Mouse (Mus musculus) MEL (cell line): Measurements from ENCODE around the gene Lypd6b. TPM values are rescaled to one million over a fixed set of nuclear protein-coding genes. Genes with fewer than 3 reads are reported as not detected.

Experiments used
- DNase-seq: peaks from one replicate; pipeline ENCODE4 v3.0.0; 2011; ENCODE audit warnings: low read depth, low spot score
- H3K27ac ChIP-seq: 2 replicates; pipeline ENCODE4 v1.5.1; 2012; ENCODE audit warnings: low read depth, mild to moderate bottlenecking, control low read depth, low read length, moderate library complexity; ENCODE audit not compliant: control insufficient read depth
- H3K27me3 ChIP-seq, 2 experiments: fragments of 150-350 bp in 1 of 2; sonication (generic) in 1 of 2; 2 replicates each; pipeline ENCODE4 v1.6.1; 2012; ENCODE audit warnings: low read length in 2 of 2, mild to moderate bottlenecking in 2 of 2, improper control_type of control experiment in 1 of 2, moderate library complexity in 1 of 2; ENCODE audit not compliant: insufficient read depth in 2 of 2, control insufficient read depth in 1 of 2
- H3K36me3 ChIP-seq, 2 experiments: 2 replicates each; pipeline ENCODE4 v1.6.1; 2012 to 2014; ENCODE audit warnings: low read length in 2 of 2, improper control_type of control experiment in 1 of 2, inconsistent platforms in 1 of 2, mild to moderate bottlenecking in 1 of 2; ENCODE audit not compliant: insufficient read depth in 2 of 2, control insufficient read depth in 1 of 2
- H3K4me1 ChIP-seq, 2 experiments: fragments of 150-350 bp in 1 of 2; sonication (generic) in 1 of 2; 2 replicates each; pipeline ENCODE4 v1.6.1; 2012; ENCODE audit warnings: low read length in 2 of 2, improper control_type of control experiment in 1 of 2, mild to moderate bottlenecking in 1 of 2; ENCODE audit not compliant: insufficient read depth in 2 of 2, control insufficient read depth in 1 of 2
- H3K4me3 ChIP-seq, 2 experiments: fragments of 150-350 bp in 1 of 2; sonication (generic) in 1 of 2; 2 replicates each; pipeline ENCODE4 v1.5.1; 2012; ENCODE audit warnings: low read depth in 2 of 2, low read length in 2 of 2, mild to moderate bottlenecking in 2 of 2, moderate library complexity in 2 of 2, control low read depth in 1 of 2, improper control_type of control experiment in 1 of 2; ENCODE audit not compliant: control insufficient read depth in 1 of 2, insufficient read depth in 1 of 2
- H3K79me2 ChIP-seq: 2 replicates; pipeline ENCODE4 v1.6.1; 2012; ENCODE audit warnings: mild to moderate bottlenecking, low read length, moderate library complexity; ENCODE audit not compliant: control insufficient read depth, poor library complexity, insufficient read depth
- H3K9ac ChIP-seq: 2 replicates; pipeline ENCODE4 v1.6.1; 2012; ENCODE audit warnings: low read depth, mild to moderate bottlenecking, control low read depth, low read length, moderate library complexity; ENCODE audit not compliant: control insufficient read depth, poor library complexity, severe bottlenecking
- H3K9me3 ChIP-seq: fragments of 150-350 bp; sonication (generic); replicated peaks from 2 replicates; pipeline ENCODE4 v1.6.1; 2012; ENCODE audit warnings: mild to moderate bottlenecking, low read length, improper control_type of control experiment, moderate library complexity; ENCODE audit not compliant: insufficient read depth
- BHLHE40 ChIP-seq: IDR thresholded peaks from 2 replicates; pipeline ENCODE4 v1.6.1; 2012; ENCODE audit warnings: low read depth, mild to moderate bottlenecking, inconsistent platforms, low read length, improper control_type of control experiment, borderline replicate concordance
- CHD1 ChIP-seq: IDR thresholded peaks from 2 replicates; pipeline ENCODE4 v1.6.1; 2012; ENCODE audit warnings: low read depth, mild to moderate bottlenecking, inconsistent platforms, low read length, improper control_type of control experiment
- ETS1 ChIP-seq: IDR thresholded peaks from 2 replicates; pipeline ENCODE4 v1.6.1; 2012; ENCODE audit warnings: low read depth, mild to moderate bottlenecking, inconsistent platforms, low read length, improper control_type of control experiment, moderate library complexity
- GABPA ChIP-seq: IDR thresholded peaks from 2 replicates; pipeline ENCODE4 v1.6.1; 2012; ENCODE audit warnings: low read depth, mild to moderate bottlenecking, inconsistent platforms, low read length, improper control_type of control experiment, moderate library complexity
- GATA1 ChIP-seq: IDR thresholded peaks from 2 replicates; pipeline ENCODE4 v1.6.1; 2011; ENCODE audit warnings: low read depth, low read length, improper control_type of control experiment
- KAT2A ChIP-seq: conservative IDR thresholded peaks from 2 replicates; pipeline ENCODE4 v1.6.1; 2012; ENCODE audit warnings: low read depth, low read length, improper control_type of control experiment, inconsistent platforms
- MAFK ChIP-seq: IDR thresholded peaks from 2 replicates; pipeline ENCODE4 v1.6.1; 2011; ENCODE audit warnings: low read depth, mild to moderate bottlenecking, low read length, improper control_type of control experiment, borderline replicate concordance
- MAX ChIP-seq: IDR thresholded peaks from 2 replicates; pipeline ENCODE4 v1.6.1; 2011; ENCODE audit warnings: low read length, improper control_type of control experiment
- MAZ ChIP-seq: IDR thresholded peaks from 2 replicates; pipeline ENCODE4 v1.6.1; 2012; ENCODE audit warnings: low read depth, mild to moderate bottlenecking, inconsistent platforms, low read length, improper control_type of control experiment
- MXI1 ChIP-seq: IDR thresholded peaks from 2 replicates; pipeline ENCODE4 v1.6.1; 2011; ENCODE audit warnings: mild to moderate bottlenecking, low read depth, low read length, improper control_type of control experiment
- MYB ChIP-seq: IDR thresholded peaks from 2 replicates; pipeline ENCODE4 v1.6.1; 2011; ENCODE audit warnings: mild to moderate bottlenecking, low read depth, low read length, improper control_type of control experiment
- MYC ChIP-seq: IDR thresholded peaks from 2 replicates; pipeline ENCODE4 v1.6.1; 2011; ENCODE audit warnings: low read depth, mild to moderate bottlenecking, low read length, improper control_type of control experiment, moderate library complexity
- NRF1 ChIP-seq: IDR thresholded peaks from 2 replicates; pipeline ENCODE4 v1.6.1; 2014; ENCODE audit warnings: low read depth, mild to moderate bottlenecking, inconsistent platforms, low read length, improper control_type of control experiment, moderate library complexity; ENCODE audit not compliant: poor library complexity, insufficient read depth, severe bottlenecking
- POLR2A ChIP-seq, 2 experiments: IDR thresholded peaks; 2 replicates each; pipeline ENCODE4 v1.6.1; 2011 to 2012; ENCODE audit warnings: low read length in 2 of 2, mild to moderate bottlenecking in 2 of 2, control low read depth in 1 of 2, improper control_type of control experiment in 1 of 2, low read depth in 1 of 2, moderate library complexity in 1 of 2; ENCODE audit not compliant: control insufficient read depth in 1 of 2, insufficient read depth in 1 of 2, poor library complexity in 1 of 2
- RAD21 ChIP-seq: IDR thresholded peaks from 2 replicates; pipeline ENCODE4 v1.6.1; 2011; ENCODE audit warnings: mild to moderate bottlenecking, low read depth, low read length, improper control_type of control experiment
- TAL1 ChIP-seq: IDR thresholded peaks from 2 replicates; pipeline ENCODE4 v1.6.1; 2012; ENCODE audit warnings: mild to moderate bottlenecking, inconsistent platforms, low read length, moderate library complexity, mixed read lengths
- TBP ChIP-seq: IDR thresholded peaks from 2 replicates; pipeline ENCODE4 v1.8.0; 2011; ENCODE audit warnings: low read depth, low read length, improper control_type of control experiment
- UBTF ChIP-seq: IDR thresholded peaks from 2 replicates; pipeline ENCODE4 v1.6.1; 2012; ENCODE audit warnings: low read depth, mild to moderate bottlenecking, inconsistent platforms, low read length, improper control_type of control experiment, moderate library complexity, borderline replicate concordance; ENCODE audit not compliant: insufficient read depth
- USF1 ChIP-seq: IDR thresholded peaks from 2 replicates; pipeline ENCODE4 v1.6.1; 2014; ENCODE audit warnings: low read depth, mild to moderate bottlenecking, inconsistent platforms, low read length, improper control_type of control experiment, moderate library complexity
- ZMIZ1 ChIP-seq: IDR thresholded peaks from 2 replicates; pipeline ENCODE4 v1.6.1; 2012; ENCODE audit warnings: low read depth, mild to moderate bottlenecking, inconsistent platforms, low read length, improper control_type of control experiment, moderate library complexity
- ZNF384 ChIP-seq: IDR thresholded peaks from 2 replicates; pipeline ENCODE4 v1.6.1; 2012; ENCODE audit warnings: low read depth, mild to moderate bottlenecking, inconsistent platforms, low read length, improper control_type of control experiment
- polyA plus RNA-seq, 2 experiments: library from polyadenylated mRNA; stranded (reverse) in 1 of 2; unstranded in 1 of 2; fragments of >175 nt in 1 of 2; fragments of >200 nt in 1 of 2; gene quantifications; 2 replicates each; pipeline versions ENCODE4 v1.2.1 to v1.2.4; 2012; ENCODE audit warnings: low replicate concordance in 2 of 2, low read depth in 1 of 2; ENCODE audit not compliant: insufficient read length in 2 of 2, insufficient read depth in 1 of 2, missing spikeins in 1 of 2
- total RNA-seq: library from RNA; depleted of rRNA; stranded (reverse); fragments of 300-350 nt; gene quantifications from 2 replicates; pipeline ENCODE4 v1.2.3, GENCODE M21; 2012

The Lypd6b gene
- total and polyA plus RNA-seq, 3 experiments = not detected

DNA sequence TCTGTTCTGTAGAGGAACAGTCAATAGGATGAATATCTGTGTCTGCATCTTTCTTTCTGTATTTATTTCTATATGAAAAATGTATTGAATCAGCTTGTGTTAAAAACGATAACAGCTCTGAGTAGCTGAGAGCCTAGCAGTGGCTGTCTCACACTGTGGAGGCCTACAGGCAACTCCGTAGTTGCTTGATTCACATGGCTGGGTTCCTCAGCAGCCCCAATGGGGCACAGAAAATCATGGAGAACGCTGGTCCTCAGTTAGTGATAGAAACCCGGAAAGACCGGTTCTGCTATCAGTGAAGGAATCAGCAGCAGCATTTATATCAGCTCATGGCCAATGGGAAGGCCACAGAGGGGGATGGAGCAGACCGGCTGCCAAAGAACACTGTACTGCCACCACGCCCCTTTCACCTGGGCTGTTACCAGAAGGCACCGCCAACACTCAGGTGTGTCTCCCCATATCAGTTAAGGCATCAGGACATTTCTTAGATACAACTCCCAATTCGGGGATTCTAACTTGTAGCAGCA, 44.9 kb downstream of the Lypd6b start:
- Histone ChIP-seq H3K36me3 (no peaks in the 10 kb centered on the region), H3K9me3 (no peaks in the 10 kb centered on the region), H3K27me3 (no peaks in the 10 kb centered on the region), H3K9ac (no peak overlapping the region), H3K27ac (no peak overlapping the region), H3K79me2 (no peaks in the 10 kb centered on the region), H3K4me1 (no peaks in the 10 kb centered on the region), H3K4me3 (no peak overlapping the region)
- DNase-seq = no peak
- TF ChIP-seq MXI1 (no peak), UBTF (no peak), TBP (no peak), RAD21 (no peak), ZNF384 (no peak), ZMIZ1 (no peak), MYC (no peak), BHLHE40 (no peak)

DNA sequence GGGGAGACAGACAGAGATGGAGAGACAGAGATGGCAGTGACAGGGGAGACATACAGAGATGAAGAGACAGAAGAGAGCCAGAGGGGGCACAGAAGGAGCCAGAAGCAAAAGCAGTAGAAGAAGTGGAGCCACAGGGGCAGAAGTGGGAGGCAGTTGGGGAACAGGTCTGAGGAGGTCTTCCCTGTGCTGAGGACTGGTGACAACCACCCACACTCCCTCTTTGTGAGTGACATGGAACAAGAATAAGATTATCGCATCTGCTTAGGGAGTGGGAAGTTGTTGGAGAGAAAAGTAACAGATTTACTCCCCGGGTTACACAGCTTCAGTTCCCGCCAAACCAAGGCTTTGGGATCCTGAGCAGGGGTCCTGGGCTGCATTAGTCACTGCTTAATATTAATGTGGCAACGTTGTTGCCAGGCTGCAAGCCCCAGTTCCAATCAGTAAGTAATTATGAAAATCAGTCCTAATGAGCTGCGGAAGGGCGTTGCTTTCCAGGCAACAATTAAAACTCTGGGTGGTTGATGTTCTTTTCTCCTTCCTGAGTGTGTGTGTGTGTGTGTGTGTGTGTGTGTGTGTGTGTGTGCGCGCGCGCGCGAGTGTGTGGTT, 50.1 kb downstream of the Lypd6b start:
- H3K27ac ChIP-seq = no peak overlapping the region
- no peaks in the 10 kb centered on the region for H3K79me2 ChIP-seq
- H3K4me1 ChIP-seq = no peaks in the 10 kb centered on the region
- no peak for DNase-seq
- no peaks in the 10 kb centered on the region for H3K9me3 ChIP-seq
- no peak for TF ChIP-seq USF1
- TF ChIP-seq ETS1 = no peak
- no peak for TF ChIP-seq GABPA
- no peak for TF ChIP-seq CHD1
- no peak for TF ChIP-seq NRF1
- TF ChIP-seq MAZ = no peak
- no peak for TF ChIP-seq TAL1
- no peak for TF ChIP-seq POLR2A (IDR thresholded peaks at IDR 0.05; ENCODE audit: control insufficient read depth in 1 of 2, insufficient read depth in 1 of 2, low read depth in 1 of 2, low read length in 2 of 2, poor library complexity in 1 of 2)
- TF ChIP-seq ZMIZ1 = no peak
- TF ChIP-seq MAX = no peak
- no peak for TF ChIP-seq GATA1
- TF ChIP-seq MYB = no peak
- TF ChIP-seq TBP = no peak
- TF ChIP-seq RAD21 = no peak
- TF ChIP-seq MYC = no peak
- TF ChIP-seq KAT2A = no peak
- TF ChIP-seq MAFK = no peak
- no peaks in the 10 kb centered on the region for H3K36me3 ChIP-seq
- H3K4me3 ChIP-seq = no peak overlapping the region
- H3K9ac ChIP-seq = no peak overlapping the region
- no peaks in the 10 kb centered on the region for H3K27me3 ChIP-seq
